Mouse (Mus musculus) telencephalon, adult 2 months (tissue): ENCODE data around the gene Spg11.
"Not testable (repeated sequence)": the region's sequence is repeated elsewhere in the genome, so short reads cannot be mapped to it uniquely, and the experiment has no call there.

ENCODE experiments used
- DNase-seq: peaks from one replicate; pipeline ENCODE4 v3.0.0-alpha.2; 2011; ENCODE audit warnings: low read depth, low spot score

The Spg11 gene

GRCm38 (mm10) chr2:122065200-122065969 is 52.8 kb downstream of the Spg11 start:
- no peak for DNase-seq

GRCm38 (mm10) chr2:122059365-122060115 is 58.6 kb downstream of the Spg11 start:
- no peak for DNase-seq

GRCm38 (mm10) chr2:122043926-122044325 is 74.3 kb downstream of the Spg11 start:
- DNase-seq = no peak

- no peak for DNase-seq
Measured at GRCm38 (mm10) chr2:122036064-122036463, 82.1 kb downstream of the Spg11 start.

GRCm38 (mm10) chr2:122031970-122032369 is 86.2 kb downstream of the Spg11 start:
- DNase-seq = no peak

- DNase-seq = peak; percentile 10
Measured at GRCm38 (mm10) chr2:122028756-122029700, 89.2 kb downstream of the Spg11 start.

- DNase-seq = peak; percentile 78
Measured at GRCm38 (mm10) chr2:122027862-122028755, 90.1 kb downstream of the Spg11 start, which contains the start of gene Eif3j1. Gene Eif3j1, plus strand, starts transcription at chr2:122028546.

- DNase-seq = not testable (repeated sequence)
Measured at GRCm38 (mm10) chr2:122027091-122027490, 91.1 kb downstream of the Spg11 start.

GRCm38 (mm10) chr2:122022284-122022683 is 95.9 kb downstream of the Spg11 start:
- DNase-seq = no peak

- no peak for DNase-seq
Measured at GRCm38 (mm10) chr2:122018705-122019104, 99.5 kb downstream of the Spg11 start.

GRCm38 (mm10) chr2:122011441-122011840 is 106.7 kb downstream of the Spg11 start:
- DNase-seq = no peak

GRCm38 (mm10) chr2:122008832-122009231 is 109.4 kb downstream of the Spg11 start:
- no peak for DNase-seq
